Mouse (Mus musculus) cerebellum, postnatal 36 days (tissue): Measurements from ENCODE around the gene E430018J23Rik.
"Not testable (repeated sequence)": the region's sequence is repeated elsewhere in the genome, so short reads cannot be mapped to it uniquely, and the experiment has no call there.

ENCODE experiments used
- DNase-seq, 2 experiments: peaks; one replicate each; pipeline ENCODE4 v3.0.0; 2021 to 2022; ENCODE audit warnings: mixed read lengths in 2 of 2

E430018J23Rik gene

GRCm38 (mm10) chr7:127393157-127393943 is at the start of gene E430018J23Rik:
Gene E430018J23Rik, minus strand, starts transcription at chr7:127393629.
- peak; percentile 98 to 100 for DNase-seq

GRCm38 (mm10) chr7:127437724-127438123 is 44.3 kb upstream of the E430018J23Rik start:
- no peak for DNase-seq

DNA sequence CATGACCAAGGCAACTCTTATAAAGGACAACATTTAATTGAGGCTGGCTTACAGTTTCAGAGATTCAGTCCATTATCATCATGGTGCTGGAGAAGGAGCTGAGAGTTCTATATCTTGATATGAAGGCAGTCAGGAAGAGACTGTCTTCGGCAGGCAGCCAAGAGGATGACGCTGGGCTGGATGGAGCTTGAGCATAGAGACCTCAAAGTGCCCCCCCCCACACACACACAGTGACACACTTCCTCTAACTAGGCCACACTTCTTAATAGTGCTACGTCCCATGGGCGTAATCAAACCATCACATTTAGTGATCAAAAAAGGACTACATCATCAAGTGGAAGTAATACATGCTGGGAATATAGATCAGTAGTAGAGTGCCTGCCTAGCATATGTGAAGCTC is 41.8 kb upstream of the E430018J23Rik start:
- no peak for DNase-seq

DNA sequence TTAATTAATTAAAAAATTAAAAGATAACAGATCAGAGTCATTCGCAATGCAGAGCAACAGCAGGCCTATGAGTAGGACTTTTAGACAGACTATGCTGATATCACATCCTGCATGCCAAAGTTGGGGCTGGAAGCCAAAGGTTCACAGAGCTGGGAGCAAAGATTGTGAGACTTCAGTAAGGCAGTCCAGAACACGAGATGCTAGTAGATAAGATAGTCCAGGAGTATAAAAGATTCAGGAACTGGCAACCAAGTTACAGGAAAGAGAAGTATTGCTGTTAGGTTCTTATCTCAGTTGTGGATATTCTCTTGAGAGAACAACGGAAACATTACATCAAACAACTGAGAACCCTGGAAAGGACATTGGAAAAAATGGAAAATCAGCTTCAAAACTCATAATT is 32.9 kb upstream of the E430018J23Rik start:
- DNase-seq: no peak

- no peak for DNase-seq
Observed at GRCm38 (mm10) chr7:127425911-127426310, 32.5 kb upstream of the E430018J23Rik start.

DNA sequence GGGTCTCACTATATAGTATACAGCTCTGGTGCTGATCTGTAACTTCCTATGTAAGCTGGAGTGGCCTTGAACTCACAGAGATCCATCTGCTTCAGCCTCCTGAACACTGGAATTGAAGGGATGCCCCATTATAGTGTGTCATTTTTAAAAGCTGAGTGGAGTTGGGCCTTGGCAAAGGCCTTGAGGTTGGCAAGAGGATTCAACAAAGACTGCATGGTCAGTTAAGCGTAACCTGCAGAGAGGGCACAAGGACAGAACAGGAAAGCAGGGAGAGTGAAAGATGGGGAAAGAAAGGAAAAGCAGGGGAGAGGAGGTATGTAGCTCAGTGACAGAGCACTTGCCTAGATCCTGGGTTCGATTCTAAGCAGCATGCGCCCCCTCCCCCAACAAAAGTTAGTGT is 31.9 kb upstream of the E430018J23Rik start:
- no peak for DNase-seq

DNA sequence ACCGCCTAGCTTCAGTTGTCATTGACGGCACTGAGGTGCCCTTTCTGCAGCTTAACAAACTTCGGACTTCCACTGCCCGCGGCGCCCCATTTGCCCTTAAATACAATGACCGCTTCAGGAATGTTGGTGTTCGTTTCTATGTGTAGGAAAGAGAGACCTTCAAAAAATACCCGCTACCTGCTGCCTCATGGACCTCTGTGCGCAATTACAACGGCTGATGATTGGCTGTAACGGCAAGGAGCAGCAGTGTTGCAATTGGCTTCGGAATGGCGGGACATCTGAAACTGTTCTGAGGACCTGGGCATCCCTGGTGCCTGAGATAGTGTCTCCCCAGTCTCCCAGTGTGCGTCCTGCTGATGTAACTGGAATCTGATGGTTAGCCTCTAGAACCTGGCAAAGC is 28.8 kb upstream of the E430018J23Rik start:
- peak; percentile 46 to 56 for DNase-seq

DNA sequence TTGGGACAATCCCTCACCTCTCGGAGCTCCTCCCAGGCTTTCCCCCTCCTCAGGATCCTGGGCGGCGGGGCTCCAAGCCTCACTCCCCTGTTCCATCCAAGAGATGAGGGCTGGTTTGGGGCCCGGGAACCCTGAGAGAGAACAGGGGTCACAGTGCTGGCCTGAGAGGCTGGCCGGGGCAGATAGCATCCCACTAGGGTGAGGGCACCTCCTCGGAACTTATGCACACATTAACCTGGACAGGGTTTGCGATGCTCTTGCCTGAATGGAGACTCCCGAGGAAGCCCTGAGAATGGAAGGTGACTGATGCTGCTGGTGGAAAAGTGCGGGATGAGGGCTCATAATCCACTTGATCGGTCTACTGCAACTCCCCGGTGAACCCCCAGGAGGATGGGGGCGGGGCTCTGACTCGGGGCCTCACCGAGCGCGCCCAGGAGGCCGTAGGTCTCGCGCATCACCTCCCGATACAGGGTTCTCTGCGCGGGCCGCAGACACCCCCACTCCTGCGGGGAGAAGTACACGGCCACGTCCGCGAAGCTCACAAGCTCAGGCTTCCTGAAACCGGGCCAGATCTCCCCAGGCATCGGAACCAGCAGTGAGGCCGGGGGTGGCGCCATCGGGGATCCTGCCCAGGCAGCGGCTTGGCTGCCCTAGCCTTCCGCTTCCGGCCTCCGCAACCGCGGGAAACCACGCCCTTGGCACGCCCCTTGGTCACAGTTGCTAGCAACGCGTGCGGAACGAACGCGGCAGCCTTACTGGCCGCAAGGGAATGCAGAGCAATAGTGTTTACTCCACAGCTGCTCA is 28.2 kb upstream of the E430018J23Rik start, which contains the start of gene Zfp688:
Gene Zfp688, minus strand, starts transcription at position 681 of the 804 bp plus-strand sequence.
- DNase-seq: peak; percentile 89 to 92

GRCm38 (mm10) chr7:127411418-127411817 is 18.0 kb upstream of the E430018J23Rik start:
- DNase-seq: no peak

DNA sequence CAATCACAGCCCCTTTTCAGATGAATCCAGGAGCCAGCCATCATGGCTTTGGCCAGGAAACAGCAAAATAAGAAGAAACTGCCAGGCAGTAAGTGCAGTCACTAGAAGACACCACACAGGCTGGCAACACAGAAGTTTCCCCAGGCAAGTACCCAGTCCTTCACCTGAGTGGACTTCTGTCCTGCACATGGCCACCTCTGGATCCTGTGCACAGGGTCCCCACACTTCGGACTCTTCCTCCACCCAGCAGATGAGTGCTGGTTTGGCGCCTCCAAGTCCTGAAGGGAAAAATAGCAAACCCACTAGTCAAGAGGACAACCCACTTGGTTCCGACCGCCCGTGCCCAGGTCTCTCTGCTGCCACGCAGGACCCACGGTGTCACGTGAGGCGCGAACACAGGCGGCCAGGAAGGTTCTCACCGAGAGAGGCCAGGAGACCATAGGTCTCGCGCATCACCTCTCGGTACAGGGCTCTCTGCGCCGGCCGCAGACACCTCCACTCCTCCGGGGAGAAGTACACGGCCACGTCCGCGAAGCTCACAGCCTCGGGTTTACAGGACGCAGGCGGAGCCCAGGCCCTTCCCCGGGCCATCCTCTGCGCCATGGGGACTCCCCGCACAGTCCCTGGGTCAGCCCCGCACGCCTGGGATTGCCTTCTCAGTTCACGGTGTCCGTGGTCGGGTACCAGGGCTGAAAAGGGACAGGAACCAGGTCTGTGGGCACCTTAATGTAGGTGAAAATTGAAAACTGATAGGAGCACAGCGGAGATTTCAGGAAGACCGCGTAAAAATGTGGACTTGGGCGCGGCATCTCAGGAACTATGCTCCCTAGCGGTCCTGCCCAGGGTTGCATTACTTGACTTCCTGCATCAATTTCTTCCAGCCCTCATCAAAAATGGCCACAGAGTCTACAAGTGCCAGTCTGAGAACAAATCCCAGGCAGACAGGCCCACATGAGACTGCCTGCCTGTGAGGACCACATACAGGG is 12.9 kb upstream of the E430018J23Rik start, which contains the start of gene Zfp764:
Gene Zfp764, minus strand, starts transcription at position 821 of the 986 bp plus-strand sequence.
- DNase-seq: peak; percentile 89 to 97

GRCm38 (mm10) chr7:127404101-127404500 is 10.7 kb upstream of the E430018J23Rik start:
- DNase-seq: not testable (repeated sequence)

- DNase-seq: no peak
Observed at GRCm38 (mm10) chr7:127402980-127403379, 9.6 kb upstream of the E430018J23Rik start.

GRCm38 (mm10) chr7:127400355-127400754 is 6.9 kb upstream of the E430018J23Rik start:
- DNase-seq: no peak

DNA sequence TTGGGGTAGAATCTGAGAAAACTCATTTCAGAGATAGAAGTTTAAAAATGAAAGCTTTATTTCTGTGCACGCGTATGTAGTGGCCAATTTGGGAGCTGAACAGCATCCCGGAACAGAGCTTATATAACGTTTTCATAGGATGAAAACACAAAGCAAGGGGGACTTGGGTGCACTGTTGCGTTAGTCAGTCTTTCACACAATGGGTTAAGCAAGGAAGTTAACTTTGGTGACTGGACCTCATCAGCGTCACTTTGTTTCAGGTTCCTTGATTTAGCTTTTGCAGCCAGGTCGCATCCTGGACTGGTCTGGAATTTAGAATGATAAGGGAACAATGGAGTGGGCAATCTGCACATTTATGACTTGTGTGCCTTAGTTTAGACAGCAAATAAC is 510 bp upstream of the E430018J23Rik start:
- no peak for DNase-seq

DNA sequence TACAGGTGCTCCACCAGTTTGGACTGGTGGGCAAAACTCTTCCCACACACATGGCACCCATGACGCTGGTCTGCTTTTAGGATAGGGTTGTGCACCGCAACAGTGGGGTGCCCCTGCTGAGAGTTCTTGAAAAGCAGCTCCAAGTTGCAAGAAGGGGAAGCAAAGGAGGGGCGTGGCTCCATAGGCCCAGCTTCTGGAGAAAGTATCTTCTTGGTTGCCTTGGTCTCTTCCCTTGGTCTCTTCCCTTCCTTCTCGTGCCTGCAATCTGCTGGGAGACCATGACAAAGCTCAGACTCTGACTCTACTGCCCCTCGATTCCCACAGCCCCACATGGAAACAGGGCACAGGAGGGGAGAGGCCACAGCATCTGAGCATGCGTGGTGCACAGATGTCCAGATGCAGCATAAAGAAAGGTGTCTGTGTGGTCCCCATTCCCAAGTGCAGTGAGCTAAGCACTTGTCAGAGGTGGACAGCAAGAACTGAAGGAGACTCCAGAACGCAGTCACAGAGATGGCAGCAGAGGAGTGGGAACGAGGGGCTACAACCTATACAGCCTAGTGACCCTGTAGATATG is 1.1 kb downstream of the E430018J23Rik start:
- DNase-seq: no peak

- no peak for DNase-seq
Observed at GRCm38 (mm10) chr7:127391538-127391937, 1.9 kb downstream of the E430018J23Rik start.

DNA sequence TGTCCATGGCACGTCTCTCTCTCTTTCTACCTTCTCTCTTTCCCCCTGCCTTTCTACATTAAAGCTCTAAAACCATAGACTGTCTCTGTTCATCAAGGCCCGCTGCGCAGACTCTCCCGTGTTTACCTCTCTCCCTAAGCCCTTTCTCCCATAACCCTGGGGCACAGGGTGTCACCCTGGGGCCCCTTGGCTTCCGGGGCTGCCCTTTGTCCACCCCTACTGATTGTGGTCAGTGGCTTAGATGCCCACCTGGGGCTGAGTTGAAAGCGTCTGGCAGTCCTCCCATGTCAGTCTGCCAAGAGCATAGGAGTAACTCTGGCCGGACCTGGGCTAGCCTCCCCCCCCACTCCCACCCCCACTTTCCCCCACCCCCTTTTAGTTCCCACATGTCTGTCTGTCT is 3.1 kb downstream of the E430018J23Rik start:
- no peak for DNase-seq

GRCm38 (mm10) chr7:127388201-127388600 is 5.2 kb downstream of the E430018J23Rik start:
- not testable (repeated sequence) for DNase-seq

DNA sequence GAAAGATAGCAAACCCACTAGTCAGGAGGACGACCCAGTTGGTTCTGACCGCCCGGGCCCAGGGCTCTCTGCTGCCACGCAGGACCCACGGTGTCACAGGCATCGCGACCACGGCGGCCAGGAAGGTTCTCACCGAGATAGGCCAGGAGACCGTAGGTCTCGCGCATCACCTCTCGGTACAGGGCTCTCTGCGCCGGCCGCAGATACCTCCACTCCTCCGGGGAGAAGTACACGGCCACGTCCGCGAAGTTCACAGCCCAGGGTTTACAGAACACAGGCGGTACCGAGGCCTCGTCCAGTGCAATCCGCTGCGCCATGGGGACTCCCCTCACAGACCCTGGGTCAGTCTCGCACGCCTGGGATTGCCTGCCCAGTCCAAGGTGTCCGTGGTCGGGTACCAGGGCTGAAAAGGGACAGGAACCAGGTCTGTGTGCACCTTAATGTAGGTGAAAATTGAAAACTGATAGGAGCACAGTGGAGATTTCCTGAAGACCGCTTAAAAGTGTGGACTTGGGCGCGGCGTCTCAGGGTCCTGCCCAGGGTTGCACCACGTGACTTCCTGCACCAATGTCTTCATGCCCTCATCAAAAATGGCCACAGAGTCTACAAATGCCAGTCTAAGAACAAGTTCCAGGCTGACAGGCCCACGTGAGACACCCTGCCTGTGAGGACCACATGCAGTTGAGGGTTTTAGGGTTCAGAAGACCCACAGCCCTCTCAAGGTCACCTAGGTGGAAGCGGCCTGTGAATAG is 6.6 kb downstream of the E430018J23Rik start, which contains the start of gene 9130019O22Rik:
Gene 9130019O22Rik, minus strand, starts transcription at position 526 of the 752 bp plus-strand sequence.
- peak; percentile 90 to 97 for DNase-seq

GRCm38 (mm10) chr7:127385560-127385959 is 7.9 kb downstream of the E430018J23Rik start:
- not testable (repeated sequence) for DNase-seq

DNA sequence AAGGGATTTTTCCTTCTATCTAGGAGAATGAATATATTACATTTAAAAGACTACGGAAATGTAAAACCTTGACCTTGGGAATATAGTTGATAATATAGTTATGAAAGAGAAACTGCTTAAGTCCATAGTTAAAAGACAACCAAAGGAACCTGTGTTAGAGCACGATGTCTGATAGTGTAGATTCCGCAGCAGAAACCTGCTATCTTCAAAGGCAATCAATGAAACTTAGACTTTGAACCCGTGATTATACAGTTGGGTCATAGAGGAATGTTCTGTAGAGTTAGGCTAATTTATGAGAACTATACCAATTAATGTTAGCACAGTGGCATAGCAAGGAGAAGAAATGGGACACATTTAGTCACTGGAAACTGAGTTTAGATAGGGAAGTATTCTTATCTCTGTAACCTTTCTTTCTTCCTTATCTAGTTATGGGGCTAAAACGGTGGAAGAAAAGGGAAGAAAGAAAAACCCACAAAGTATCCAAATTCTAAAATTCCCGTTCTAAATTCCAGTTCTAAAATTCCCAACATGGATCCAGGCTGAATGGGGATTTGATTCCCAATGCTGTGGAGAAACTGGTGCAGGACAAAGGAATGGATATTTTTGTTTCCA is 15.0 kb downstream of the E430018J23Rik start:
- DNase-seq: no peak
